In genomic region chr2:48736312-48736711, GRCm38 (mm10) we compare ENCODE assay signal across 20 mouse cellular contexts.
DNase-seq lines count a peak whose midpoint lies in the region; ATAC-seq lines count a peak whose summit lies in the region.
"Had no signal": no experiment of that assay in that cellular context is flagged by ENCODE, and none has a peak within 500 bp of the region (broad histone marks: within the 10 kb centered on the region; RNA-seq: fewer than 3 reads in every experiment).

No protein-coding gene starts in this region.

- peak; percentile 77 for ATAC-seq in frontal cortex, adult (ENCODE audit: low TSS enrichment)
- ATAC-seq in midbrain, embryonic 11.5 days (ENCODE audit: low FRiP score) = no peak
- no peak for ATAC-seq in midbrain, embryonic 14.5 days (ENCODE audit: low FRiP score, low TSS enrichment)
- ATAC-seq: forebrain, embryonic 13.5 days; forebrain, embryonic 15.5 days; forebrain, postnatal 0 days had no signal

- WGBS in midbrain, embryonic 11.5 days = 69% methylated on average over 2 of the region's 2 CpGs
- WGBS in midbrain, embryonic 14.5 days = 33% methylated on average over 2 of the region's 2 CpGs

- H3K27ac ChIP-seq in midbrain, embryonic 11.5 days (ENCODE audit: low read depth, low read length) = no peak overlapping the region
- H3K27ac ChIP-seq in midbrain, embryonic 14.5 days (replicated peaks; ENCODE audit: low read depth, low read length) = no peak overlapping the region
- H3K27ac ChIP-seq: embryonic facial prominence, embryonic 10.5 days; embryonic facial prominence, embryonic 12.5 days; forebrain, embryonic 13.5 days; forebrain, embryonic 15.5 days had no signal

- no peaks in the 10 kb centered on the region for H3K27me3 ChIP-seq in midbrain, embryonic 11.5 days (ENCODE audit: control insufficient read depth, insufficient read depth, low read length)
- H3K27me3 ChIP-seq in midbrain, embryonic 14.5 days (ENCODE audit: control insufficient read depth, insufficient read depth, low read length) = no peaks in the 10 kb centered on the region
- H3K27me3 ChIP-seq: embryonic facial prominence, embryonic 12.5 days; forebrain, embryonic 13.5 days; forebrain, embryonic 15.5 days had no signal

- H3K9ac ChIP-seq in midbrain, embryonic 11.5 days (ENCODE audit: low read length) = no peak overlapping the region
- no peak overlapping the region for H3K9ac ChIP-seq in midbrain, embryonic 14.5 days (replicated peaks; ENCODE audit: low read length)
- H3K9ac ChIP-seq: embryonic facial prominence, embryonic 12.5 days; forebrain, embryonic 13.5 days; forebrain, embryonic 15.5 days; forebrain, postnatal 0 days had no signal

- H3K4me1 ChIP-seq in midbrain, embryonic 11.5 days (ENCODE audit: control insufficient read depth, insufficient read depth, low read length) = no peaks in the 10 kb centered on the region; the same call in 1 of the 2 replicates
- H3K4me1 ChIP-seq in midbrain, embryonic 14.5 days (ENCODE audit: control insufficient read depth, insufficient read depth, low read length) = no peaks in the 10 kb centered on the region
- H3K4me1 ChIP-seq: embryonic facial prominence, embryonic 10.5 days; embryonic facial prominence, embryonic 12.5 days; forebrain, embryonic 13.5 days; forebrain, embryonic 15.5 days had no signal

- DNase-seq in frontal cortex, postnatal 14 days (ENCODE audit: low spot score in 2 of 2) = no peak
- DNase-seq in midbrain, embryonic 11.5 days (ENCODE audit: low spot score, missing footprints) = peak; percentile 82
- DNase-seq in midbrain, embryonic 14.5 days = no peak
- DNase-seq in telencephalon, adult 2 months (ENCODE audit: low read depth, low spot score) = peak; percentile 29
- DNase-seq in kidney, postnatal 10 days = no peak
- DNase-seq: adrenal gland, adult 2 months; adrenal gland, postnatal 10 days; adrenal gland, postnatal 25 days; cerebellum, adult 11 months; cerebellum, adult 18-20 months; cerebellum, adult 8-10 months; cerebellum, adult 9-11 months; cerebellum, postnatal 14 days; cerebellum, postnatal 36 days; forebrain, postnatal 0 days had no signal

- H3K9me3 ChIP-seq in midbrain, embryonic 11.5 days (ENCODE audit: control insufficient read depth, low read length) = no peaks in the 10 kb centered on the region
- no peaks in the 10 kb centered on the region for H3K9me3 ChIP-seq in midbrain, embryonic 14.5 days (ENCODE audit: control insufficient read depth, low read length)
- H3K9me3 ChIP-seq: embryonic facial prominence, embryonic 10.5 days; embryonic facial prominence, embryonic 12.5 days; forebrain, embryonic 15.5 days had no signal

- no peaks in the 10 kb centered on the region for H3K36me3 ChIP-seq in midbrain, embryonic 11.5 days (ENCODE audit: control insufficient read depth, insufficient read depth, low read length)
- no peaks in the 10 kb centered on the region for H3K36me3 ChIP-seq in midbrain, embryonic 14.5 days (ENCODE audit: control insufficient read depth, insufficient read depth, low read length)
- H3K36me3 ChIP-seq: embryonic facial prominence, embryonic 10.5 days; embryonic facial prominence, embryonic 12.5 days; forebrain, embryonic 15.5 days had no signal

- no peak overlapping the region for H3K4me3 ChIP-seq in midbrain, embryonic 11.5 days (ENCODE audit: low read depth, low read length)
- H3K4me3 ChIP-seq in midbrain, embryonic 14.5 days (replicated peaks; ENCODE audit: low read depth, low read length) = no peak overlapping the region
- H3K4me3 ChIP-seq: embryonic facial prominence, embryonic 10.5 days; embryonic facial prominence, embryonic 12.5 days; forebrain, embryonic 13.5 days; forebrain, embryonic 15.5 days had no signal

- no peak overlapping the region for H3K4me2 ChIP-seq in midbrain, embryonic 11.5 days
- H3K4me2 ChIP-seq in midbrain, embryonic 14.5 days (ENCODE audit: low read length) = no peak overlapping the region
- H3K4me2 ChIP-seq: embryonic facial prominence, embryonic 12.5 days; forebrain, embryonic 13.5 days; forebrain, embryonic 15.5 days had no signal

Comparison
In these comparisons a context has a peak if more than half of its experiments do, and no peak if none do; other contexts are left out.
1. DNase-seq: peak in midbrain, embryonic 11.5 days (single experiment) and telencephalon, adult 2 months (single experiment); none in frontal cortex, postnatal 14 days (0 of 2), midbrain, embryonic 14.5 days (single experiment) and kidney, postnatal 10 days (single experiment).